Mouse (Mus musculus) neural tube, embryonic 13.5 days (tissue): ENCODE measurements around the gene Pgd. TPM values are rescaled to one million over a fixed set of nuclear protein-coding genes. Genes with fewer than 3 reads are reported as not detected.
A peak's percentile ranks its signal among the peaks of the same experiment; 100 is the strongest.

Experiments used
- ATAC-seq: fragments of 200-750 bp; cut with Nextera tagmentation; 2 replicates; pipeline ENCODE4 v1.8.0; 2017; ENCODE audit warnings: low read depth, mild to moderate bottlenecking, moderate TSS enrichment, moderate library complexity
- H3K27ac ChIP-seq: fragments of 300-500 bp; sonication (generic); replicated peaks from 2 replicates; pipeline ENCODE4 v1.5.1; 2015; ENCODE audit warnings: moderate library complexity, mild to moderate bottlenecking, inconsistent platforms
- H3K27me3 ChIP-seq: fragments of 300-500 bp; sonication (generic); 2 replicates; pipeline ENCODE4 v1.6.1; 2015; ENCODE audit warnings: mild to moderate bottlenecking, inconsistent platforms
- H3K36me3 ChIP-seq: fragments of 300-500 bp; sonication (generic); 2 replicates; pipeline ENCODE4 v1.6.1; 2015; ENCODE audit warnings: mild to moderate bottlenecking, inconsistent platforms
- H3K4me1 ChIP-seq: fragments of 300-500 bp; sonication (generic); replicated peaks from 2 replicates; pipeline ENCODE4 v1.6.1; 2015; ENCODE audit warnings: inconsistent platforms
- H3K4me2 ChIP-seq: fragments of 300-500 bp; sonication (generic); 2 replicates; pipeline ENCODE4 v1.6.1; 2015; ENCODE audit warnings: inconsistent platforms, mild to moderate bottlenecking, moderate library complexity
- H3K4me3 ChIP-seq: fragments of 300-500 bp; sonication (generic); 2 replicates; pipeline ENCODE4 v1.5.1; 2015; ENCODE audit warnings: mild to moderate bottlenecking, inconsistent platforms
- H3K9ac ChIP-seq: fragments of 300-500 bp; sonication (generic); 2 replicates; pipeline ENCODE4 v1.6.1; 2015; ENCODE audit warnings: moderate library complexity, mild to moderate bottlenecking, inconsistent platforms
- H3K9me3 ChIP-seq: fragments of 300-500 bp; sonication (generic); 2 replicates; pipeline ENCODE4 v1.6.1; 2016; ENCODE audit warnings: inconsistent platforms
- WGBS: fragments of 180-500 bp; shearing (Covaris S2); methylation state at CpG from one replicate; pipeline ENCODE4 v1.1.7; 2015; 5-methylcytosine and 5-hydroxymethylcytosine counted together
- polyA plus RNA-seq: library from polyadenylated mRNA; unstranded; fragments of >200 nt; fragmentation: Nextera tagmentation; extraction: Ambion mirVana; gene quantifications from 2 replicates; pipeline ENCODE4 v1.2.1, GENCODE M21; 2015

Gene Pgd
- polyA plus RNA-seq, 1 experiment from 2014 or later = 117 TPM

GRCm38 (mm10) chr4:149166957-149167611, 513 bp upstream of the Pgd start:
- under 1% methylated on average over 27 of the region's 27 CpGs for WGBS

GRCm38 (mm10) chr4:149164150-149164549, 2.4 kb downstream of the Pgd start:
- Histone ChIP-seq H3K9me3 (no peaks in the 10 kb centered on the region), H3K9ac (no peak overlapping the region), H3K27ac (no peak overlapping the region), H3K36me3 (peaks cover 56% of the 10 kb centered on the region), H3K27me3 (no peaks in the 10 kb centered on the region), H3K4me3 (no peak overlapping the region), H3K4me2 (no peak overlapping the region), H3K4me1 (peaks cover 37% of the 10 kb centered on the region)
- WGBS = 53% methylated on average over 5 of the region's 5 CpGs
- ATAC-seq = no peak

More at GRCm38 (mm10) chr4:149166957-149167611, 513 bp upstream of the Pgd start:
- H3K27me3 ChIP-seq = no peaks in the 10 kb centered on the region
- peaks cover 38% of the 10 kb centered on the region for H3K4me1 ChIP-seq
- H3K4me2 ChIP-seq = peak overlapping the region; percentile 96
- H3K4me3 ChIP-seq = peak overlapping the region; percentile 63
- peak overlapping the region; percentile 85 for H3K9ac ChIP-seq
- peak overlapping the region; percentile 71 for H3K27ac ChIP-seq
- ATAC-seq = peak; percentile 55
- H3K9me3 ChIP-seq = no peaks in the 10 kb centered on the region
- peaks cover 30% of the 10 kb centered on the region for H3K36me3 ChIP-seq

GRCm38 (mm10) chr4:149163196-149163595, 3.4 kb downstream of the Pgd start:
- ATAC-seq = no peak
- Histone ChIP-seq H3K27ac (no peak overlapping the region), H3K9me3 (no peaks in the 10 kb centered on the region), H3K4me1 (peaks cover 37% of the 10 kb centered on the region), H3K27me3 (no peaks in the 10 kb centered on the region), H3K36me3 (peaks cover 65% of the 10 kb centered on the region), H3K4me3 (no peak overlapping the region), H3K4me2 (no peak overlapping the region), H3K9ac (no peak overlapping the region)
- WGBS = 76% methylated on average over 1 of the region's 1 CpGs

GRCm38 (mm10) chr4:149161166-149161565, 5.4 kb downstream of the Pgd start:
- Histone ChIP-seq H3K27me3 (no peaks in the 10 kb centered on the region), H3K27ac (no peak overlapping the region), H3K9me3 (no peaks in the 10 kb centered on the region), H3K4me2 (no peak overlapping the region), H3K36me3 (peaks cover 85% of the 10 kb centered on the region), H3K4me3 (no peak overlapping the region), H3K4me1 (peaks cover 30% of the 10 kb centered on the region), H3K9ac (no peak overlapping the region)
- no peak for ATAC-seq
- 96% methylated on average over 6 of the region's 6 CpGs for WGBS

- Histone ChIP-seq H3K4me2 (no peak overlapping the region), H3K4me1 (peaks cover 18% of the 10 kb centered on the region; the same call in 1 of the 2 replicates), H3K9ac (no peak overlapping the region), H3K4me3 (no peak overlapping the region), H3K27me3 (no peaks in the 10 kb centered on the region), H3K27ac (no peak overlapping the region), H3K36me3 (peaks cover 98% of the 10 kb centered on the region), H3K9me3 (no peaks in the 10 kb centered on the region)
- WGBS = 89% methylated on average over 13 of the region's 13 CpGs
- ATAC-seq = no peak
Measured at GRCm38 (mm10) chr4:149159891-149160290, 6.7 kb downstream of the Pgd start.

- no peak overlapping the region for H3K4me2 ChIP-seq
- no peaks in the 10 kb centered on the region for H3K27me3 ChIP-seq
- ATAC-seq = no peak
- H3K36me3 ChIP-seq = peaks cover 99% of the 10 kb centered on the region
- H3K9me3 ChIP-seq = no peaks in the 10 kb centered on the region
- no peak overlapping the region for H3K4me3 ChIP-seq
- H3K4me1 ChIP-seq = peaks cover 12% of the 10 kb centered on the region; the same call in 1 of the 2 replicates
- no peak overlapping the region for H3K9ac ChIP-seq
- H3K27ac ChIP-seq = no peak overlapping the region
- 91% methylated on average over 2 of the region's 2 CpGs for WGBS
Measured at GRCm38 (mm10) chr4:149159203-149159602, 7.4 kb downstream of the Pgd start.

- no peak overlapping the region for H3K4me3 ChIP-seq
- no peaks in the 10 kb centered on the region for H3K27me3 ChIP-seq
- H3K36me3 ChIP-seq = peaks cover 100% of the 10 kb centered on the region
- H3K27ac ChIP-seq = no peak overlapping the region
- no peak for ATAC-seq
- H3K4me2 ChIP-seq = no peak overlapping the region
- H3K9me3 ChIP-seq = no peaks in the 10 kb centered on the region
- WGBS = 54% methylated on average over 8 of the region's 8 CpGs
- H3K4me1 ChIP-seq = no peaks in the 10 kb centered on the region
- H3K9ac ChIP-seq = no peak overlapping the region
Measured at GRCm38 (mm10) chr4:149157415-149157973, 9.1 kb downstream of the Pgd start.

- H3K9me3 ChIP-seq = no peaks in the 10 kb centered on the region
- H3K9ac ChIP-seq = no peak overlapping the region
- H3K36me3 ChIP-seq = peaks cover 100% of the 10 kb centered on the region
- H3K4me1 ChIP-seq = no peaks in the 10 kb centered on the region
- ATAC-seq = no peak
- H3K4me3 ChIP-seq = no peak overlapping the region
- H3K27me3 ChIP-seq = no peaks in the 10 kb centered on the region
- 95% methylated on average over 6 of the region's 6 CpGs for WGBS
- H3K4me2 ChIP-seq = no peak overlapping the region
- no peak overlapping the region for H3K27ac ChIP-seq
Measured at GRCm38 (mm10) chr4:149155711-149156110, 10.9 kb downstream of the Pgd start.

GRCm38 (mm10) chr4:149154859-149155258, 11.7 kb downstream of the Pgd start:
- no peak overlapping the region for H3K9ac ChIP-seq
- H3K9me3 ChIP-seq = no peaks in the 10 kb centered on the region
- no peak for ATAC-seq
- H3K4me1 ChIP-seq = no peaks in the 10 kb centered on the region
- peaks cover 100% of the 10 kb centered on the region for H3K36me3 ChIP-seq
- no peak overlapping the region for H3K27ac ChIP-seq
- WGBS = 97% methylated on average over 7 of the region's 7 CpGs
- H3K27me3 ChIP-seq = no peaks in the 10 kb centered on the region
- no peak overlapping the region for H3K4me3 ChIP-seq
- H3K4me2 ChIP-seq = no peak overlapping the region

GRCm38 (mm10) chr4:149150721-149151120, 15.8 kb downstream of the Pgd start:
- Histone ChIP-seq H3K9ac (no peak overlapping the region), H3K36me3 (peaks cover 68% of the 10 kb centered on the region), H3K4me3 (no peak overlapping the region), H3K4me2 (no peak overlapping the region), H3K4me1 (0 out of 2 replicates have a peak, but pooled peaks cover 3% of the 10 kb centered on the region), H3K27me3 (no peaks in the 10 kb centered on the region), H3K27ac (no peak overlapping the region), H3K9me3 (no peaks in the 10 kb centered on the region)
- ATAC-seq = no peak
- 93% methylated on average over 11 of the region's 11 CpGs for WGBS

GRCm38 (mm10) chr4:149150256-149150655, 16.3 kb downstream of the Pgd start:
- Histone ChIP-seq H3K4me3 (no peak overlapping the region), H3K4me2 (no peak overlapping the region), H3K27me3 (no peaks in the 10 kb centered on the region), H3K9me3 (no peaks in the 10 kb centered on the region), H3K27ac (no peak overlapping the region), H3K4me1 (0 out of 2 replicates have a peak, but pooled peaks cover 3% of the 10 kb centered on the region), H3K36me3 (peaks cover 64% of the 10 kb centered on the region), H3K9ac (no peak overlapping the region)
- WGBS = 85% methylated on average over 11 of the region's 11 CpGs
- no peak for ATAC-seq

GRCm38 (mm10) chr4:149149611-149150010, 17.0 kb downstream of the Pgd start:
- ATAC-seq = no peak
- Histone ChIP-seq H3K4me1 (0 out of 2 replicates have a peak, but pooled peaks cover 3% of the 10 kb centered on the region), H3K4me2 (no peak overlapping the region), H3K9me3 (no peaks in the 10 kb centered on the region), H3K27me3 (no peaks in the 10 kb centered on the region), H3K27ac (no peak overlapping the region), H3K9ac (no peak overlapping the region), H3K36me3 (peaks cover 57% of the 10 kb centered on the region), H3K4me3 (no peak overlapping the region)
- WGBS = 71% methylated on average over 7 of the region's 7 CpGs
